Mouse (Mus musculus): ENCODE data around the gene Pjvk.
"Not testable (repeated sequence)": the region's sequence is repeated elsewhere in the genome, so short reads cannot be mapped to it uniquely, and the experiment has no call there.

The Pjvk gene

DNA sequence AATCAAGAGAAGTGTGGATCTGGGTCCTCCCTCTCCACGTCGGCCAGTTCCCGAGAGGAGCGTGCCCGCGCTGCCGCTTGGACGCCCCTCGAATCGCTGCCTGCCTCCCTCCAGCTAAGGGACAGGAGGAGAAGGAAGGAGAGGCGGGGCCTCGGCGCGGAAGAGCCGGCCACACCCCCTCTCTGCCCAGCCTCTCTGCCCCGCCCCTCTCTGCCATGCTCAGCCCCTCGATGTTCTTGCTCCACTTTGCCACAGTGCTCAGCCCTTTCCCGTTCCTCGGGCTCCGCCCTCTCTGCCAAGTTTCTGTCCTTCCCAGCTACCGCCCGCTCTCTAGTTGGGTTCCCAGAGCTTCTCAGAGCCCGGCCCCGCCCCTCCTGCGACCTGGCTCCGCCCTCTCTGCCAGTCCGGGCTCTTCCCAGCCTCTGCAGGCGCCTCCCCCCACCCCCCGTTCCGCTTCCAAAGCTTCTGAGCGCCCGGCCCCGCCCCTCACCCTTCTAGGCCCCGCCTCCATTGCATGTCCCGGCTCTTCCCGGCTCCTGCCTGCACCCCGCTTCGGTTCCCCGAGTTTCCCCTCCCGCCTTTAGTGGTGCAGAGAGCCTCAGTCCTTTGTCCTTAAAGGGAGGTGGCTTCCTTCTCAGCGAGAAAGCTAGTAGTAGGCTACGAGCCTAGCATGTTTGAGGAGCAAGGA is at the start of gene Pjvk, which contains the start of gene Prkra:
Gene Pjvk (plus strand): TSS at position 594 of the 688 bp plus-strand sequence.
Gene Prkra (minus strand): TSS at position 133 of the 688 bp plus-strand sequence.
- DNase-seq (ENCODE audit: low spot score), result peak; percentile 99

- peak; percentile 5 for DNase-seq (ENCODE audit: low spot score)
Measured at GRCm38 (mm10) chr2:76599214-76599613, 49.1 kb upstream of the Pjvk start.

DNA sequence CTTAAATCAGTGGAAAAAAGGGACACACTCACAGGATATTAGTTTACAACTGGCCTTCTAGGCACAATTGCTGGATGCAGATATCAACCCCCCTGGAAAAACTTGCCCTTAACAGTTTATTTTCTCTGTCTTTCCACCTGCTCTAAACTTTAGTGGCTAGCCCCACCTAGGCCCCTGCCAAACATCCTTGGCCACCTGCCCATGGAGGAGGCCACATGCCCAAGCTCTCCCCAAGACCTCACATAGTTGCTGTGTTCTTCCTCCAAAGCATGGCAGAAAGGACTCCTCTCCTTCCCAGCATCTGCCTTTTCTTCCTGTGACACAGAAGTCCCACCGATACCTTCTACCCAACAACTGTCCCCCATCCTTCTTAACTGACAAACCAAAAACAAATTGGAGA is 46.0 kb upstream of the Pjvk start:
- DNase-seq (ENCODE audit: low spot score), result no peak

DNA sequence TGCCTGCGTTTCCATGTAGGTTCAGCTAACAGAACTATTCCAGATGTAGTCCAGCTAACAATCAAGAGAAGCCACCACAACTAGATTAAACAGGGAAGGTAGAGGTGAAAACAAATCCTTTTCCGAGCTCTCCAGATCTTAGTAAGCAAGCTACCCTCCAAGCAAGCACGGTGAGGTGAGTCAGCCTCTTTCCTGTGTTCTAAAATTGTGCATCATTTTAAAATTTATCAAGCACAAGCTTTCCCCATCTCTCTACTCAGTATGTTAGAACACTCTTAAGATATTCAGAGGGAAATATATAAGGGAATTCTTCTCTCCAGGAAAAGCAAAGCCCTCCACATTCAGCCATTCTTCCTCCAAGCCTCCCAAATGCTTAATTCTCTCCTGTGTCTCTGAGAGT is 41.6 kb upstream of the Pjvk start:
- DNase-seq (ENCODE audit: low spot score), result no peak

DNA sequence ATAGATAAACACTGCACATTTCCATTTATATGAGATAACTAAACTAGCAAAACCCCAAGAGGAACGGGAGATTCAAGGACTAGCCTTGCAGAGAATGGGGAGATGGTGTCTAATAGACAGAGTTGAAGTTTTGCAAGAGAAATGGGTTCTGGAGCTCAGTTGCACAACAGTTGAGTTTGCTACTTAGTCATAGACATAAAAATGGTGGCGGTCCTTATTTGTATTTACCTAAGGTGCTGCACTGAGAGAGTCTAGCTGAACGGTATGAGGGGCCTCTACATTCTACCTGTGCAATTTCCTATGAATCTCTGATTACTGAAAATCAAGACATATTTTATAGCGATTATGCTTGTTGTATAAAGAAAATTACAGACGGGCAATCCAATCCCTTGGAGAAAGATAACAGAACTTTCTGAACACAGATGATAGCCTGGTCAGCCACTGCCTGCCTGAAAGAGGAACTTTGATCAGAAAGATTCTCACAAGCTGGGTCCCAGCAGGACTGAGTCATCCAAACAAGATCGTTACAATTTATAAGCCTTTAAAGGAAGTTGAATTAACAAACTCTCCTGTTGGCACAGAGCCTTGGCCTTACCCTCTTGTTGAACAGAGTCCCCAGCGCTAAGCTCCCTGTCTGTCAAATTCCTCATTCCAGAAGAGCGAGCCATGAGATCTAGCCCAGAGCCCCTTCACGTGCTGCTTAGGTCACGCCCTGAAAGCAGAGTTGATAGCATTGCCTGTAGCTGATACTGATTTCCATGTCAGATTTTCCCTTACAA is 37.8 kb upstream of the Pjvk start:
- DNase-seq (ENCODE audit: low spot score), result peak; percentile 12

GRCm38 (mm10) chr2:76611996-76612395 is 36.3 kb upstream of the Pjvk start:
- DNase-seq (ENCODE audit: low spot score), result no peak

DNA sequence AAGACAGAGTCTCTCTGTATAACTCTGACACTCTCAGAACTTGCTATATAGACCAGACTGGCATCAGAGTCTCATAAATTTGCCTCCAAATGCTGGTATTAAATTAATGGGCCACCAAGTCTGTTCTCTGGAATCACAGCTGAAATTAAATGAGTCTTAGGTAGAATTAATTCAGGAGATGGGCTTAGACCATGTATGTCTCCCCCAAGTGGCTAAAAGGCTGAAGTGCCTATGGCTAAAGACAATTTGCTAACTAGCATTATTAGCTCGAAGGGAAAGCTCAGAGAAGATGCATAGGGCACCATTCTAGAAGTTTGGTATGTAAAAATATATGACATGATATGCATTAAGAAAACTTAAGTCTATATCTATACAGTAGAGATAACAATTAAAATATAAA is 30.2 kb upstream of the Pjvk start:
- peak; percentile 37 for DNase-seq (ENCODE audit: low spot score)

DNA sequence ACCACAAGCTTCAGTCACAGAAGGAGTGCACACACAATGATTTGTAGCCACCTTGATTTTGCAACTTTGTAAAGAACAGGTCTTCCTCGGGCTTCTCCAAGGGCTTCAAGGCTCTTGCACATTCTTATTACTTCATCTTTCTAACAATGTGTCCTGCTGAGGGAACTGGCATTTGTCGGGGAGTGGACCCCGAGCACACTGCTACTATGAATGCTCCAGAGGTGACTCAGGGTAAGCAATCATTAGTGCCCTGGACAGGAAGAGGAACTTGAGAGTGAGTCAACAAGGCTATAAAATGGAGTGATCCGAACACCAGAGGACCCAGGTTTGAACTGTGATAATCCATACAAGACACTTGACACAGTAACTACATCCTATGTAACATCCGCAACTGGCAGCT is 28.1 kb upstream of the Pjvk start:
- no peak for DNase-seq (ENCODE audit: low spot score)

DNA sequence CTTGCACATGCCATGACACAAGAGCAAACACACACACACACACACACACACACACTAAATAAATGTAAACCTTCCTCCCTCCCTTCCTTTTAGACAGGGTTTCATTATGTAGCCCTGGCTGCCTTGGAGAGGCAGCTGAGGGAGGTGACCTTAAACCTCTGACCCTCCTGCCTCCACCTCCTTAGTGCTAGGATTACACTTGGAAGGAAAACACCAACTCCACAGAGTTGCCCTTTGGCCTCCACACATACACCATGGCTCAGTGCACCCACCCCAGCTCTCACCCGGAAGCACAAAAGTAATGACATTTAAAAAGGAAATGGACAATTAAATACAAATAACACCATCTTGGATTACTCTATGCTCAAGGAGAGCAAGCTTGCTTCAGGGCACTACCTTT is 26.6 kb upstream of the Pjvk start:
- no peak for DNase-seq (ENCODE audit: low spot score)

DNA sequence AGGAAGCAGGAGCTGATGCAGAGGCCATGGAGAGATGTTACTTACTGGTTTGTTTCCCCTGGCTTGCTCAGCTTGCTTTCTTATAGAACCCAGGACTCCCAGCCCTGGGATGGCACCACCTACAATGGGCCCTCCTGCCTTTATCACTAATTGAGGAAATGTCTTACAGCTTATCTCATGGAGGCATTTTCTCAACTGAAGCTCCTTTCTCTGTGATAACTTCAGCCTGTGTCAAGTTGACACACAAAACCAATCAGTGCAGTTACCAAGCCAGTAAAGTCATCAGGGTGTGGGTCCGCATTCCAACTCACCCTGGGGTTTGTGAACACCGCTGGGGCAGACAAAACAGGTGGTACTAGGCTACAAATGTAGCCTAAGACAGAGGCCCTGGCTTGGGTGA is 26.0 kb upstream of the Pjvk start:
- not testable (repeated sequence) for DNase-seq (ENCODE audit: low spot score)

DNA sequence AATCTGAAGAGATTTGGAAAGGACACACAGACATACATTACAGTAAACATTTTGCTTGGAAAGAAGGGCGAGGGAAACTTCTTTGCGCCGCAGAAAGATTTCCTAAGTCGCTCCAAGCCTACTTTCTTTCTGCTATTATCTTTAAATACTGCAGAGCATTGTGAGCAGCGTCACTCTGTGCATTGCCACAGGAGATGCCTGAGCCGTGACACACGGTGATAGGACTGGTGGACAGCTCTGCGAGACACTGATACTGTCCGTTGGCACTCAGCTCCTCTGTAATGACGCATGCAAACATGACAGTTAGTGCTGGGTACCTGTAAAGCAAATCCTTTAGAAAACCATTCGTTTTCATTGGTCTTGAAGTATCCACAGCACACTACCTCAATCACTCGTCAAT is 18.0 kb upstream of the Pjvk start:
- no peak for DNase-seq (ENCODE audit: low spot score)

- DNase-seq (ENCODE audit: low spot score), result no peak
Measured at GRCm38 (mm10) chr2:76631600-76631999, 16.7 kb upstream of the Pjvk start.

- no peak for DNase-seq (ENCODE audit: low spot score)
Measured at GRCm38 (mm10) chr2:76639637-76640036, 8.6 kb upstream of the Pjvk start.

DNA sequence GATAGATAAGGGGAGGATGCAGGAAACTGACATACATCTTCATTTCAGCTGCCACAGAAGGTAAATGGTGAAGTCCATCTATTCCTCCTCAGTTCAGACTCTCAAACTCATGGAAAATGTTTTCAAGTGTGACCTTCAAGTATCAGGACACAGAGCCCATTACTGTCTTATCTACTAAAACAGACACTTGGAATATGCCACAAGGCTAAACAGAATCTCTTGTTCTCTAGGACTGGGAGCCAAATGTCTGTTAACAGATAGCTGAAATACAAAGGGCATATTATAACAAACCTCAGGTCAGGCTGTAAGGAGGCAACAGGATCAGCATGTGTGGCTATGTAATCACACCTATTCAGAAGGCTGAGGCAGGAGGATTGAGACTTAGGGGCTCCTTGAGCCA is 4.5 kb upstream of the Pjvk start:
- DNase-seq (ENCODE audit: low spot score), result no peak

GRCm38 (mm10) chr2:76647441-76647869 is 821 bp upstream of the Pjvk start:
- DNase-seq (ENCODE audit: low spot score), result no peak

DNA sequence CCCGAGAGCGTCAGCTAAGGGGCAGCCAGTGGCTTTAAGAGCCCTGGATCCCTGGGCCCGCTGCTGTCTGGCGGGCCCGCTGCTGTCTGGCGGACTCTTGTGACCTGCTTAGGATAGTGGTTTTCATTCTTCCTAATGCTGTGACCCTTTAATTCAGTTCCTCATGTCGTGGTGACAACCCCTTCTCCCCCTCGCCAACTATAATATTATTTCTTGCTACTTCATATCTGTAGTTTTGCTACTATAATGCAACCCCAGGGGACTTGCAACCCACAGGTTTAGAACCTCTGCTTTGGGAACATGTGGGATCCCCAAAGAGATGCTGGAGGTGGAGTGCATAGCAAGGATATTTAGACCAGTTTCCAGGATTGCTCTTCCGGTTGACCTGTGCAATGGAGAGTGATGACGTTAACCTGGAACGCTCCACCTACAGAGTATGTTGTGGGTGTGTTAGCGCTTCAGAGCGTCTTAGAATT is 428 bp downstream of the Pjvk start:
- DNase-seq (ENCODE audit: low spot score), result peak; percentile 34

- no peak for DNase-seq (ENCODE audit: low spot score)
Measured at GRCm38 (mm10) chr2:76653070-76653469, 4.8 kb downstream of the Pjvk start.

DNA sequence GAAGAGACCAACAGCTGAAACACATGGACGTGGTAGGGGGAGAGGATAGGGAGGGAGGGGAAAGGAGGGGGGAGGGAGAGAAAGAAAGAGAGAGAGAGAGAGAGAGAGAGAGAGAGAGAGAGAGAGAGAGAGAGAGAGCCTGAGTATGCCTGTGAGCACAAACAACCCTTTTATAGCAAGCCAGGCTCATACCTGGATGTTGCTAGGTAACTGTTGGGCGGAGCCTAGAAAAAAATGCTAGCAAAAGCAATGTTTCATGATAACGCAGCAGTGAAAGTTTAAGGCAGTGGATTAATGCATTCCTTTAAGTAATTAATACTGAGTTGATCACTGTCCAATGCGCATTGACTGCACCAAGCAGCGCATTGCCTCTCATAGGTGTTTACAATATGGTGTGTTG is 6.4 kb downstream of the Pjvk start:
- DNase-seq (ENCODE audit: low spot score), result no peak

DNA sequence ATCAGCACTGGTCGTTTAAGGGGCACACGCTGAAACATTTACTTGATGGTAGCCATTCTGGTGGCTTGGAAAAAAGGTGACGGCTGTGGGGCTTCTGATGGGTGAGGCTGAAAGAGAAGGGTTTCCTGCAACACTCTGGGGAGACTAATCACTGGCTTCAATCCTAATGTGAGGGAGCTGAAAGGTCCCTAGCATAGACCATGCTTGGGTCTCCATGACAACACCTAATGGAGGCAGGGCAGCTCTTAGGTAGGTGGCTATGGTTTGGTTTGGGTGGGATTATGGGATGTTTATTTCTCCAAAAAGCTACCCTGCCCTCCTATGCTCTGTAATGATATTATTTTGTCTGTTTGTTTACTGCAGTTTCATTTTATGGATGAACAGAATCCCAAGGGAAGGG is 7.2 kb downstream of the Pjvk start:
- DNase-seq (ENCODE audit: low spot score), result no peak

DNA sequence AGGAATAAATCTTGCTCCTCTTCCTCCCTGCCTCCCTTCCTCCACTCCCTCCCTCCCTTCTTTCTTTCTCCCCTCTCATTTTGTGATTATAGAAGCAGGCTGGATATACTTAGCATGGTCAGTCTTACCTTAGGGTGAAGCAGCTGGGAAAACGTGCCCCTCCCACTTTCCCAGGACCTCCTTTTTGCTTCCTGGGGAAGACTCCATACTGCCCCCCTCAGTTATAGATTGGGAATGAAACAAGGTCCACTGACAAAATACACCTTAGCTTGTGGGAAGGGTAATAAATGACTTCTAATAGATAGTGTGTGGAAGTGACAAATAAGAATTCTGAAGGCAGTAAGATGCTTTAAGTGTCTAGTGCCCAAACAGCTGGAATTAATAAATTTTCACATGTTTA is 7.7 kb downstream of the Pjvk start:
- DNase-seq (ENCODE audit: low spot score), result peak; percentile 30

- DNase-seq (ENCODE audit: low spot score), result no peak
Measured at GRCm38 (mm10) chr2:76658551-76658950, 10.3 kb downstream of the Pjvk start.

GRCm38 (mm10) chr2:76659419-76659818 is 11.1 kb downstream of the Pjvk start:
- DNase-seq (ENCODE audit: low spot score), result no peak

DNA sequence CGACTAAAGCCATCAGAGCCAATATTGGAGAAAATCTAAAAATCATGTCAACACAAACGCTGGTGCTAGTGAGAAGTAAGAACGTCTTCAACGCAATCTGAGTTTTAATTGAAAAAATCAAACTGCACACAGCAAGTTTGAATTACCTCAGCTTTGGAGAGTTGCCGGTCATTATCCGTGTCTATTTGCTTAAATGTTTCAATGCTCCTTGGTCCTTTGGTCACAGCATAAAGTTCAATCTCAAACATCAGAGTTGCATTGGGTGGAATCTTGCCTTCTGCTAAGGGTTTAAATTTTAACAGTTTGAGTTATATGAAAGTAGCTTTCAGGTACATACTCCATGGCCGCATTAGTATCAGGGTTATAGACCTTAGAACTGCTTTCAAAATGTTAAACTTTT is 17.3 kb downstream of the Pjvk start:
- DNase-seq (ENCODE audit: low spot score), result no peak
